Mouse (Mus musculus) granulocyte monocyte progenitor cell, adult 5-6 weeks (primary cell): ENCODE measurements around the gene Cryzl2. TPM values are rescaled to one million over a fixed set of nuclear protein-coding genes. Genes with fewer than 3 reads are reported as not detected.

Experiments used
- ATAC-seq: replicated peaks from 2 replicates; pipeline ENCODE4 v1.8.0; 2016; ENCODE audit warnings: mild to moderate bottlenecking, moderate TSS enrichment, inconsistent platforms; ENCODE audit not compliant: poor library complexity, severe bottlenecking
- total RNA-seq, 2 experiments: library from RNA; stranded (forward) in 1 of 2; stranded (reverse) in 1 of 2; fragments of 200-712, 200-1000 nt in 1 of 2; fragments of >200 nt in 1 of 2; fragmentation: Nextera tagmentation in 1 of 2; gene quantifications; 2 replicates each; pipeline ENCODE4 v1.2.3; 2014 to 2017

The Cryzl2 gene
- total RNA-seq, 2 experiments from 2014 or later = 18.9 to 25.8 TPM

- ATAC-seq = no peak
Observed at GRCm38 (mm10) chr1:157470761-157471386, 12.5 kb downstream of the Cryzl2 start.

GRCm38 (mm10) chr1:157472716-157473115 is 14.3 kb downstream of the Cryzl2 start:
- no peak for ATAC-seq

DNA sequence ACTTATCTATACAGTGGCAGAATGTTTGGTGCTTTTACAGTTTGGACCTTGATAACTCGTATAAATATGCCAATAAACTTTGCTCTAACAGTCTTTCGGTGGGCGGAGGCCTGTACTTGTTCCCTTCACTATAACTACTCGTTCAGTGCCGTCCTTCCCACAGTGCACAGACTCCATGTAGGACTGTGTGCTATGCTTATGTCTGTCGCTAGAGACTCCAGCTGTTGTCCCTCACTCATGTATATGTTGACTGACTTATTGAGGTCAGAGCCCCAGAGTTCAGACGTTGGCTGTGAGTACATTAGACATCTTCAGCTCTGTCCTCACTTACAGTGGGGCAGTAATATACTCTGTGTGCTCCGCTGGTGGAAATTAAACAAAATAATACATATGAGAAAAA is 16.5 kb downstream of the Cryzl2 start:
- no peak for ATAC-seq

GRCm38 (mm10) chr1:157476231-157476630 is 17.9 kb downstream of the Cryzl2 start:
- no peak for ATAC-seq

DNA sequence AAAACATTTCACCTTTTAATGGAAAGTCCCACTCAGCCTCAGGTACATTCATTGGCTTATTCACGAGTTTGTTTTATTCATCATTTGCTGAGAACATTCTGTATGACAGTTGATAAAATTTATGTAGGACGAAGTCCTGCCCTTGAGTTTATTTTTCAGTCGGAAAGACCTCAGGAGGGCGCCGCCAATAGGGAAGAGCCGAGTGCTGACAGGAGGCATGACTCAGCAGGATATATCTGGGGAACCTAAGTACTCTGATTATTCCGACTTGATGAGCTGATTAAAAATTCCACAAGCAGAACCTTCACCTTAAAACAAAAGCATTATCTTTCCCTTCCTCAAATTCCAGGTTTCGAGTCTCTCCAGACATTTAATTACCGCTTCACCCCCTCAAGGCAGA is 21.7 kb downstream of the Cryzl2 start:
- ATAC-seq = no peak

GRCm38 (mm10) chr1:157480901-157481300 is 22.5 kb downstream of the Cryzl2 start:
- ATAC-seq = no peak

DNA sequence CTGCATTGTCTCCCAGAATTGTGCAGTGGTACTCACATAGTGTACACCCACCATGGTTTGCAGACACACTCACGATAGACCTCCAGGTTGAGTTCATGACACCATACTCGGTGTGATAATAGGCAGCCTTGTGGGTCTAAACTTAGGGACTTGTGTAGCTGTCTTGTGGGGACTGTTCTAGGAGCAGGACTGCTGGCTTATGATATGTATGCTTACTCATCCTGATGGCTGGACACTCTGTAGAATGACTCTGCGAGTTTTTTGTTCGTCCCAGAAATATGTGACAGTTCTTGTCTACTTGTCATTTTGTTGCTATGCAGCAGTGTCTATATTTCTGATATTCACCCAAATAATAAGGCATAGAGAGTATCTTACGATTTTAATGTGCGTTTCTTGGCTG is 23.3 kb downstream of the Cryzl2 start:
- ATAC-seq = no peak

DNA sequence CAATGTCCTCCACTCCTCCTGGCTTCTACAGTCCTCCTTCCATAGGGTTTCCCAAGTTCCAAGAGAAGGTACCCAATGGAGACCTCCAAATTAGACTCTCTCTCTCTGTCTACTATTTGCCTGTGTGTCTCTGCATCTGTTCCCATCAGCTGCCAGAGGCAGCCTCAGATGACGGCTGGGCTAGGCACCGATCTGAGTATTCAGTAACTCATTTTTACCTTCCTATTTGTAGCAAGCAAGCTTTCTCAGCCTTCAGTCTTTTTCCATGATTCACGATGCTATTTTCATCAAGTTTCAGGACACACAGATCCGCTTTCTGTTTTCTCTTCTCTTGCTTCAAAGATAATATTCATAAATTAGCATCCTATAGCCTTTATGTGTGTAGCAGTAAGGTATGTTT is 25.8 kb downstream of the Cryzl2 start:
- no peak for ATAC-seq

GRCm38 (mm10) chr1:157500657-157501056 is 42.3 kb downstream of the Cryzl2 start:
- ATAC-seq = no peak

DNA sequence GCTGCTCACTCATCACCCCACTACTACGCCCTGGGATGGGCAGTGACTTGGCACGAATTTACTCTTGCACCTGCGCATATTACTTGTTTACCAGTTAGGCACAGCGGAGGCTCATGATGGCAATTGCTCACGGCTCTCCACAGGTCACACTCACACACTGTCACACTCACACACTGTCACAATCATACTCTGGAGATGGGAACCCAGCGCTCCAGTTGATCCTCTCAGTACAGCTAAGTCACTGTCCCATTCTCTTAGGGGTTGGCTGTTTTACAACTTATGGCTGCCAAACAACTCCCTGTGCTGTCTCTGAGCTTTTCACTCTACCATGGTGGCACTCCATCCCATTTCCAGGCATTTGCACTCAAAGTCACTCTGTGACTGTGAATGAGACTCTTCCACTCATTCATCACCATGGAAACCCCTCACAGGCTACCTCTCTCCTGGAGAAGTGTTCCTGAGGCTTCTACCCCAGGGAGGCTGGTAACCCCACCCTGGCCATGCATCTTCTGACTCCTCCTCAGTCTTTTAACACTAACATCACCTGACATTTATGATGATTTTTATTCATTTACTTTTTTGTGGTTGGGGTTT is 43.1 kb downstream of the Cryzl2 start:
- no peak for ATAC-seq

GRCm38 (mm10) chr1:157503071-157503470 is 44.7 kb downstream of the Cryzl2 start:
- no peak for ATAC-seq

DNA sequence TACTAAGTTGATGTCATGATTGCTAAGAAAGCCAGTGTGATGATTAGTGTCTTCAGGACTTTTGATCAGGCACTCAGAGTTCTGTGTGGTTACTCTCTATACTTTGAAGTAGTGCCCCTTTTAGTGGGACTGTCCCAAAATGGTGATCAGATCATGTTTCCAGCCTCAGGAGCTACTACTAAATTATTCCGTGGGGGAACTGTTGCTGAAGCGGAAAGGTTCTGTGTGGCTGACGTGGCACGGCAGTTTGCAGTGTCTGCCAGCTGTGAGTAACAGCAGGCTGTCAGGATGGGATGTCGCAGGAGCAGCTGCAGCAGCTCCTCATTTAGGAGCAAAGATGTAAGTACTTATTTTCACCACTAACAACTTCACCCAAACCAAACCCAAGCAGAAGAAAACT is 48.1 kb downstream of the Cryzl2 start, which contains the start of gene Sec16b:
TSS of gene Sec16b (plus strand) at position 207 of the 400 bp plus-strand sequence.
- no peak for ATAC-seq

- ATAC-seq = no peak
Observed at GRCm38 (mm10) chr1:157506995-157507595, 48.7 kb downstream of the Cryzl2 start.

DNA sequence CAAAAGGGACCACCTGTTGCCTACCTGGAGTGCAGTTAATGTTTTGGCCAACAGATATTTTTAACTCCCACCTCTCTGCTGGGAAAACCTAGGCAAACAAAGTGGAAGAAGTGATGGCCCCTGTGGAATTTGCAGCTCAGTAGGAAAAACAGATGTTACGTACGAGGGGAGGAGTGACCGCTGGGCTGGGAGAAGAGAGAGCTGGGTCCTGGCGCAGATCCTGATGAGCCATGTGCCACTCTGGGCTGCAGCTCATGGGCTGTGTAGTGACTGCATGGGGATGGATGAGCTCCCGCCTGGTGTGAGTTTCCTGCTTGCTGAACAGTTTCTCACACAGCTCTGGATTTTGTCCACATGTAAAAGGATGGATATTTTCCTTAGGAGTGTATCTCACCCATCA is 49.4 kb downstream of the Cryzl2 start:
- no peak for ATAC-seq

DNA sequence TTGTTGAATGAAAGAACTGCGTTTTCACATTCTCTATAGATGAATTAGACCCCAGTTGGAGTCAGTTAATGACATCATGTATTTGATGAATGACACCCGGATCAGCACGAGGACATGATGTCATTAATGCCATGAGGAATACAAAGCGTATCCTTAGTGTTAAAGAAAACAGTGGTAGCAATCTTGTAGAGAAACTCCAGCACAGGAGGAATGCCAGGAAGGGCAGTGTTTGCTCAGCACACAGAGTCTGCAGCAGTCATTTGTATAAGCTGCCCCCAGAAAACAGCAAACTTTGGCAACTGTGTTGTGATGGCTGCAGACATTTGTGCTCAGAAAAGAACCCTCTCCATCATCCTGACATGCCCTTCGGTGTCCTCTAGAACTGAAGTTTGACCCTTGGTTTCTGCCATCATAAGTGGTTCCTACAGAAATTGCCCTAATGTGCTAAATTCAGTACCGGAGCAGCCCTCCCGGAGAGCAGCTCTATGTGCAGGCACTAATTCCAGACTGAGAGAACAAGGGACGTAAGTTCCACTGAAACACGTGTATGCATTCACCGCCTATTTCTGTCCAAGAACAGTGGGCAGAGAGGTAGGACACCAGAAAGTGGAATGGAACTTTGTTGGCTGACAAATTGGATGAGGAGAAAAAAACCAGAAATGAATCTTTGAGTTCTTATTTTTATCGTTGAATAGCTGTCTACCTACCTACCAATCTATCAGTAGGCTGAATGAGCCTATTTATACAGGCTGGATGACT is 54.5 kb downstream of the Cryzl2 start:
- ATAC-seq = no peak

DNA sequence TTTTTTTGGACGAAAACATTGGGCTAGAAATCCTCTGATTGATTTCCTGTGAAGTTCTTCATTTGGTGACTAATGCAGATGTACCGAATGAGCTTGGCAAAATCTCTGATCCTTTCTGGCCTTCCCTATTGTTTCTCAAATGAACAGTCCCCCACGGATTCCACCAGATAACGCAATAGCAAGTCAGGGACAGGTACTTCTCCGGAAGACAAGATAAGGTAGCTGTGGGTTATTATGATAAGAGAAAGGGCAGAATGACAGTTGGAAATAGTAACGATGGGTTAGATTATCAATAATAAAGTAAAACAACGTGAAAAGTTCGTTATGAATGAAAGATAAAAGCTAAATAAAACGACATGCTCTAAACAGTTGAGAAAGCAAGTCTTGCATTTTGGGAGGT is 55.2 kb downstream of the Cryzl2 start:
- no peak for ATAC-seq

DNA sequence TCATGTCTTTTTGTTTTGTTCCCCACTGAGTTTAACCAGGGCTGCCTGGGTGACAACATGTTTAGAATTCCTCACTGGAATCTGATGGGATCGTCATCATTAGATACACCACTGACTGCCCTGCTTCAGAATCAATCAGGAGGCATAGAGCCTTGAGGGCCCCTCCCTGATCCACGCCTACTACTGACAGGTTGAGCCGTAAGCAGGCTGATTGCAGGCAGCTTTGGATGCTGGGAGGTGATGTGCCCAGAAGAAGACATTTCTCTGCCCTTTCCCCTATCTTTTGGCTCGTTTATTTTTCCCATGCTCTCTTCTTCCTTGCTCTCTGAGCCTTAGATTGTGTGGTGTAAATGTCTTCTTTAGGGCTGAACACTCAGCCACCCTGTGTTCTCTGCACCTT is 55.9 kb downstream of the Cryzl2 start:
- no peak for ATAC-seq

- ATAC-seq = peak; percentile 61
Observed at GRCm38 (mm10) chr1:157516838-157517808, 58.7 kb downstream of the Cryzl2 start.

- ATAC-seq = peak; percentile 37; the same call in 1 of the 2 replicates
Observed at GRCm38 (mm10) chr1:157518111-157518523, 59.7 kb downstream of the Cryzl2 start.

- no peak for ATAC-seq
Observed at GRCm38 (mm10) chr1:157519396-157519795, 61.0 kb downstream of the Cryzl2 start.
